Mouse (Mus musculus): Measurements from ENCODE around the gene Btbd35f14. TPM values are rescaled to one million over a fixed set of nuclear protein-coding genes. Genes with fewer than 3 reads are reported as not detected.
"Not testable (repeated sequence)": the region's sequence is repeated elsewhere in the genome, so short reads cannot be mapped to it uniquely, and the experiment has no call there.

Btbd35f14 gene
- not detected in 2 replicates for polyA plus RNA-seq (2014; fragmentation: Nextera tagmentation; extraction: Ambion mirVana)

DNA sequence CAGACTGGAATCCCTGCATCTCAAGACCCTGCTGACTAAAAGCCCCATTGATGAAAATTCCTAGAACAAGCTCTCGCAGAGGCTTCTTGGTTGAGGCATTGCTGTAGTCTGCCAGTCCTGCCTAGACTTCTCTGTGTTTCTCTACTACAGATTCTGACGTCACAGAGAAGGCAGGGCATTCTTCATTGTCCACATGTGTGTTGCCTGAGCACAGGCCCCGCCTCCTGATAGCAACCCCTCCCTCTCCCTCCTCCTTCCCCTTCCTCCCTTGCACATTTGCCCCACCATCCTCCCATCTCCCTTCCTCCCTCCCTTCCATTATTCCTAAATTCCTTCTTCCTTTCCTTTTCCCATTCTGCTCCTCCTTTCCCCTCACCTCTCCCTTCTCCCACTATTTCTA lies at the start of gene Btbd35f14:
Gene Btbd35f14, minus strand, starts transcription at position 101 of the 400 bp plus-strand sequence.
- H3K27me3 ChIP-seq (ENCODE audit: control insufficient read depth, insufficient read depth, low read length); H3K9me3 ChIP-seq (ENCODE audit: control insufficient read depth, low read length); ATAC-seq (ENCODE audit: low FRiP score); H3K4me3 ChIP-seq (replicated peaks; ENCODE audit: low read length); H3K36me3 ChIP-seq (replicated peaks; ENCODE audit: control insufficient read depth, insufficient read depth); H3K9ac ChIP-seq; H3K27ac ChIP-seq; H3K4me1 ChIP-seq (replicated peaks; ENCODE audit: control insufficient read depth, insufficient read depth, low read length); DNase-seq (ENCODE audit: low spot score); H3K4me2 ChIP-seq (replicated peaks): not testable (repeated sequence)
- no CpG with 5 or more reads among the region's 3 CpGs for WGBS

DNA sequence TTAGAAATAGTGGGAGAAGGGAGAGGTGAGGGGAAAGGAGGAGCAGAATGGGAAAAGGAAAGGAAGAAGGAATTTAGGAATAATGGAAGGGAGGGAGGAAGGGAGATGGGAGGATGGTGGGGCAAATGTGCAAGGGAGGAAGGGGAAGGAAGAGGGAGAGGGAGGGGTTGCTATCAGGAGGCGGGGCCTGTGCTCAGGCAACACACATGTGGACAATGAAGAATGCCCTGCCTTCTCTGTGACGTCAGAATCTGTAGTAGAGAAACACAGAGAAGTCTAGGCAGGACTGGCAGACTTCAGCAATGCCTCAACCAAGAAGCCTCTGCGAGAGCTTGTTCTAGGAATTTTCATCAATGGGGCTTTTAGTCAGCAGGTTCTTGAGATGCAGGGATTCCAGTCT lies 45.3 kb downstream of the Btbd35f14 start, which contains the start of gene Btbd35f13:
Gene Btbd35f13, plus strand, starts transcription at position 301 of the 400 bp plus-strand sequence.
- H3K27me3 ChIP-seq (ENCODE audit: control insufficient read depth, insufficient read depth, low read length); H3K4me2 ChIP-seq (replicated peaks); H3K9ac ChIP-seq; H3K4me3 ChIP-seq (replicated peaks; ENCODE audit: low read length); H3K27ac ChIP-seq; H3K36me3 ChIP-seq (replicated peaks; ENCODE audit: control insufficient read depth, insufficient read depth); ATAC-seq (ENCODE audit: low FRiP score); H3K4me1 ChIP-seq (replicated peaks; ENCODE audit: control insufficient read depth, insufficient read depth, low read length); H3K9me3 ChIP-seq (ENCODE audit: control insufficient read depth, low read length); DNase-seq (ENCODE audit: low spot score): not testable (repeated sequence)
- WGBS: 85% methylated on average over 2 of the region's 3 CpGs

Other genes with a start within 250 kb of the Btbd35f14 start
- not detected in 2 replicates for gene Btbd35f15, start 125.0 kb downstream of the Btbd35f14 start, polyA plus RNA-seq (2014; fragmentation: Nextera tagmentation; extraction: Ambion mirVana)
- gene Btbd35f13, start 45.2 kb downstream of the Btbd35f14 start, polyA plus RNA-seq (2014; fragmentation: Nextera tagmentation; extraction: Ambion mirVana): not detected in 2 replicates